Mouse (Mus musculus) yolk sac, embryonic 10.5 days (tissue): ENCODE measurements at regions not wholly inside any gene's neighbourhood (a gene's known extent, or its start where the extent isn't known, plus 50 kb on each side); places are given as distances from the start of the nearest gene placed in this dataset.

Source experiments
- DNase-seq: peaks from one replicate; pipeline ENCODE4 v3.0.0-alpha.2; 2017; ENCODE audit warnings: low spot score

GRCm38 (mm10) chr13:99780751-99781460 is 120.0 kb downstream of the Cartpt start:
- DNase-seq, result no peak

- no peak for DNase-seq
Measured at GRCm38 (mm10) chr13:99778747-99779146, 122.1 kb downstream of the Cartpt start.

GRCm38 (mm10) chr13:99777736-99778135 is 123.2 kb downstream of the Cartpt start:
- no peak for DNase-seq

GRCm38 (mm10) chr13:99765965-99766364 is 134.9 kb downstream of the Cartpt start:
- DNase-seq, result no peak

- no peak for DNase-seq
Measured at GRCm38 (mm10) chr13:99764764-99765163, 136.1 kb downstream of the Cartpt start.

- no peak for DNase-seq
Measured at GRCm38 (mm10) chr13:99764097-99764714, 136.7 kb downstream of the Cartpt start.

- no peak for DNase-seq
Measured at GRCm38 (mm10) chr13:99761843-99762242, 139.0 kb downstream of the Cartpt start.

- DNase-seq, result no peak
Measured at GRCm38 (mm10) chr13:99761423-99761822, 139.5 kb downstream of the Cartpt start.

GRCm38 (mm10) chr13:99760646-99761045 is 140.2 kb downstream of the Cartpt start:
- DNase-seq, result no peak

- no peak for DNase-seq
Measured at GRCm38 (mm10) chr13:99759256-99760044, 141.4 kb downstream of the Cartpt start.

- DNase-seq, result no peak
Measured at GRCm38 (mm10) chr13:99754701-99755100, 146.2 kb downstream of the Cartpt start.

GRCm38 (mm10) chr13:99754251-99754652 is 146.6 kb downstream of the Cartpt start:
- DNase-seq, result no peak

GRCm38 (mm10) chr13:99753526-99753925 is 147.4 kb downstream of the Cartpt start:
- DNase-seq, result no peak

- DNase-seq, result no peak
Measured at GRCm38 (mm10) chr13:99750729-99751128, 150.2 kb downstream of the Cartpt start.

GRCm38 (mm10) chr13:99749342-99749741 is 151.5 kb downstream of the Cartpt start:
- no peak for DNase-seq

GRCm38 (mm10) chr13:99748128-99748527 is 152.8 kb downstream of the Cartpt start:
- DNase-seq, result no peak

GRCm38 (mm10) chr13:99745526-99745925 is 155.4 kb downstream of the Cartpt start:
- no peak for DNase-seq

- no peak for DNase-seq
Measured at GRCm38 (mm10) chr13:99744790-99745120, 156.1 kb downstream of the Cartpt start.

GRCm38 (mm10) chr13:99743952-99744789 is 156.7 kb downstream of the Cartpt start:
- no peak for DNase-seq

- no peak for DNase-seq
Measured at GRCm38 (mm10) chr13:99742507-99742906, 158.4 kb downstream of the Cartpt start.

GRCm38 (mm10) chr13:99741981-99742380 is 158.9 kb downstream of the Cartpt start:
- no peak for DNase-seq

- DNase-seq, result no peak
Measured at GRCm38 (mm10) chr13:99739420-99739819, 161.5 kb downstream of the Cartpt start.
